Mouse (Mus musculus) stomach, postnatal 0 days (tissue): ENCODE results near the gene Tspan15.

Source experiments
- CTCF ChIP-seq: IDR thresholded peaks from 2 replicates; pipeline ENCODE4 v1.5.1; 2016; ENCODE audit warnings: antibody characterized with exemption, low read depth, mild to moderate bottlenecking, moderate library complexity
- EP300 ChIP-seq: optimal IDR thresholded peaks from 2 replicates; pipeline ENCODE3; 2016; ENCODE audit warnings: antibody characterized with exemption

GRCm38 (mm10) chr10:62162410-62162809, 68.6 kb downstream of the Tspan15 start:
- no peak for TF ChIP-seq EP300
- no peak for TF ChIP-seq CTCF
